Mouse (Mus musculus) adrenal gland, postnatal 4 days (tissue): ENCODE results near the gene Zfp804b. TPM values are rescaled to one million over a fixed set of nuclear protein-coding genes. Genes with fewer than 3 reads are reported as not detected.

Experiments used
- total RNA-seq, 2 experiments: library from RNA; stranded (reverse); gene quantifications; 2 replicates each; pipeline ENCODE4 v1.2.3; 2021

Zfp804b gene
- total RNA-seq, 2 experiments from 2014 or later, result 0.59 to 0.64 TPM

Other genes with a start within 250 kb of the Zfp804b start
- not detected for gene Tex47, start 40.6 kb downstream of the Zfp804b start, total RNA-seq